Mouse (Mus musculus) kidney, embryonic 14.5 days (tissue): ENCODE results near the gene Celf1. TPM values are rescaled to one million over a fixed set of nuclear protein-coding genes. Genes with fewer than 3 reads are reported as not detected.

Experiments used
- ATAC-seq: fragments of 200-750 bp; cut with Nextera tagmentation; 2 replicates; pipeline ENCODE4 v1.8.0; 2017; ENCODE audit warnings: moderate number of reproducible peaks, mild to moderate bottlenecking, moderate TSS enrichment, moderate library complexity; ENCODE audit not compliant: low FRiP score, low TSS enrichment
- H3K27ac ChIP-seq: fragments of 300-500 bp; sonication (generic); 2 replicates; pipeline ENCODE4 v1.5.1; 2014; ENCODE audit warnings: low read depth, mild to moderate bottlenecking, low read length, moderate library complexity, mixed read lengths
- H3K27me3 ChIP-seq: fragments of 300-500 bp; sonication (generic); 2 replicates; pipeline ENCODE4 v1.6.1; 2014; ENCODE audit warnings: mild to moderate bottlenecking, low read length; ENCODE audit not compliant: control insufficient read depth, insufficient read depth
- H3K36me3 ChIP-seq: fragments of 300-500 bp; sonication (generic); 2 replicates; pipeline ENCODE4 v1.6.1; 2014; ENCODE audit warnings: low read length, mixed read lengths; ENCODE audit not compliant: control insufficient read depth, insufficient read depth
- H3K4me1 ChIP-seq: fragments of 300-500 bp; sonication (generic); 2 replicates; pipeline ENCODE4 v1.6.1; 2014; ENCODE audit warnings: low read length, mixed read lengths; ENCODE audit not compliant: control insufficient read depth, insufficient read depth
- H3K4me2 ChIP-seq: fragments of 300-500 bp; sonication (generic); replicated peaks from 2 replicates; pipeline ENCODE4 v1.6.1; 2014; ENCODE audit warnings: low read depth, mild to moderate bottlenecking, low read length
- H3K4me3 ChIP-seq: fragments of 300-500 bp; sonication (generic); 2 replicates; pipeline ENCODE4 v1.5.1; 2014; ENCODE audit warnings: mild to moderate bottlenecking, low read length
- H3K9ac ChIP-seq: fragments of 300-500 bp; sonication (generic); 2 replicates; pipeline ENCODE4 v1.6.1; 2014; ENCODE audit warnings: low read depth, mild to moderate bottlenecking, low read length, moderate library complexity
- H3K9me3 ChIP-seq: fragments of 300-500 bp; sonication (generic); 2 replicates; pipeline ENCODE4 v1.6.1; 2016; ENCODE audit warnings: low read length; ENCODE audit not compliant: control insufficient read depth
- WGBS: fragments of 180-500 bp; shearing (Covaris S2); extraction: QIAGEN DNeasy Blood & Tissue Kit; methylation state at CpG from one replicate; pipeline ENCODE4 v1.1.7; 2014; 5-methylcytosine and 5-hydroxymethylcytosine counted together
- polyA plus RNA-seq: library from polyadenylated mRNA; unstranded; fragments of >200 nt; fragmentation: Nextera tagmentation; extraction: Ambion mirVana; gene quantifications from 2 replicates; pipeline ENCODE4 v1.2.1, GENCODE M21; 2014

Gene Celf1
- polyA plus RNA-seq, 1 experiment from 2014 or later, result 77.6 TPM

GRCm38 (mm10) chr2:90956053-90956452, 15.9 kb downstream of the Celf1 start:
- H3K4me1 ChIP-seq, result 0 out of 2 replicates have a peak, but pooled peaks cover 2% of the 10 kb centered on the region
- no peaks in the 10 kb centered on the region for H3K9me3 ChIP-seq
- H3K9ac ChIP-seq, result no peak overlapping the region
- no peak overlapping the region for H3K27ac ChIP-seq
- ATAC-seq, result no peak
- no peak overlapping the region for H3K4me3 ChIP-seq
- H3K4me2 ChIP-seq, result no peak overlapping the region
- H3K27me3 ChIP-seq, result no peaks in the 10 kb centered on the region
- H3K36me3 ChIP-seq, result no peaks in the 10 kb centered on the region
- WGBS, result 61% methylated on average over 1 of the region's 1 CpGs

- H3K4me3 ChIP-seq, result no peak overlapping the region
- no peaks in the 10 kb centered on the region for H3K36me3 ChIP-seq
- H3K27ac ChIP-seq, result no peak overlapping the region
- H3K4me2 ChIP-seq, result no peak overlapping the region
- H3K9me3 ChIP-seq, result no peaks in the 10 kb centered on the region
- 89% methylated on average over 3 of the region's 3 CpGs for WGBS
- ATAC-seq, result no peak
- no peaks in the 10 kb centered on the region for H3K27me3 ChIP-seq
- no peak overlapping the region for H3K9ac ChIP-seq
- H3K4me1 ChIP-seq, result no peaks in the 10 kb centered on the region
These were observed 18.7 kb downstream of the Celf1 start for GRCm38 (mm10) chr2:90958856-90959255.

- ATAC-seq, result no peak
- WGBS, result 95% methylated on average over 2 of the region's 2 CpGs
- H3K4me2 ChIP-seq, result no peak overlapping the region
These were observed 19.8 kb downstream of the Celf1 start for GRCm38 (mm10) chr2:90960012-90960411.

GRCm38 (mm10) chr2:90963304-90963703, 23.1 kb downstream of the Celf1 start:
- Histone ChIP-seq H3K27ac (no peak overlapping the region), H3K27me3 (no peaks in the 10 kb centered on the region), H3K4me2 (no peak overlapping the region), H3K9ac (no peak overlapping the region), H3K9me3 (no peaks in the 10 kb centered on the region), H3K4me3 (no peak overlapping the region), H3K36me3 (no peaks in the 10 kb centered on the region), H3K4me1 (peaks cover 6% of the 10 kb centered on the region)
- ATAC-seq, result no peak
- WGBS, result 88% methylated on average over 1 of the region's 1 CpGs

More at GRCm38 (mm10) chr2:90960012-90960411, 19.8 kb downstream of the Celf1 start:
- no peaks in the 10 kb centered on the region for H3K9me3 ChIP-seq
- H3K36me3 ChIP-seq, result no peaks in the 10 kb centered on the region
- no peak overlapping the region for H3K4me3 ChIP-seq
- H3K27me3 ChIP-seq, result no peaks in the 10 kb centered on the region
- no peak overlapping the region for H3K27ac ChIP-seq
- no peak overlapping the region for H3K9ac ChIP-seq
- H3K4me1 ChIP-seq, result peaks cover 4% of the 10 kb centered on the region; the same call in 1 of the 2 replicates

- H3K27ac ChIP-seq, result no peak overlapping the region
These were observed 24.8 kb downstream of the Celf1 start for GRCm38 (mm10) chr2:90964811-90965465.

GRCm38 (mm10) chr2:90965466-90966080, 25.4 kb downstream of the Celf1 start:
- Histone ChIP-seq H3K9me3 (no peaks in the 10 kb centered on the region), H3K4me1 (peaks cover 6% of the 10 kb centered on the region), H3K4me2 (no peak overlapping the region), H3K27ac (no peak overlapping the region), H3K27me3 (no peaks in the 10 kb centered on the region), H3K36me3 (no peaks in the 10 kb centered on the region), H3K4me3 (no peak overlapping the region), H3K9ac (no peak overlapping the region)
- 59% methylated on average over 2 of the region's 2 CpGs for WGBS
- ATAC-seq, result no peak

More at GRCm38 (mm10) chr2:90964811-90965465, 24.8 kb downstream of the Celf1 start:
- Histone ChIP-seq H3K27me3 (no peaks in the 10 kb centered on the region), H3K36me3 (no peaks in the 10 kb centered on the region), H3K9ac (no peak overlapping the region), H3K4me2 (no peak overlapping the region), H3K9me3 (no peaks in the 10 kb centered on the region), H3K4me3 (no peak overlapping the region), H3K4me1 (peaks cover 6% of the 10 kb centered on the region)
- 81% methylated on average over 7 of the region's 7 CpGs for WGBS
- ATAC-seq, result no peak

GRCm38 (mm10) chr2:90970606-90971005, 30.4 kb downstream of the Celf1 start:
- H3K27me3 ChIP-seq, result no peaks in the 10 kb centered on the region

GRCm38 (mm10) chr2:90974101-90974500, 33.9 kb downstream of the Celf1 start:
- H3K4me1 ChIP-seq, result no peaks in the 10 kb centered on the region
- no peak for ATAC-seq
- H3K27ac ChIP-seq, result no peak overlapping the region
- H3K4me3 ChIP-seq, result no peak overlapping the region
- H3K9me3 ChIP-seq, result no peaks in the 10 kb centered on the region
- no peaks in the 10 kb centered on the region; the same call in 1 of the 2 replicates for H3K36me3 ChIP-seq
- no peak overlapping the region for H3K4me2 ChIP-seq
- H3K27me3 ChIP-seq, result no peaks in the 10 kb centered on the region
- no peak overlapping the region for H3K9ac ChIP-seq

More at GRCm38 (mm10) chr2:90970606-90971005, 30.4 kb downstream of the Celf1 start:
- H3K36me3 ChIP-seq, result no peaks in the 10 kb centered on the region; the same call in 1 of the 2 replicates
- no peak overlapping the region for H3K4me2 ChIP-seq
- H3K4me1 ChIP-seq, result no peaks in the 10 kb centered on the region; the same call in 1 of the 2 replicates
- ATAC-seq, result no peak
- no peak overlapping the region for H3K27ac ChIP-seq
- no peak overlapping the region for H3K4me3 ChIP-seq
- H3K9me3 ChIP-seq, result no peaks in the 10 kb centered on the region
- no peak overlapping the region for H3K9ac ChIP-seq

GRCm38 (mm10) chr2:90975181-90975835, 35.1 kb downstream of the Celf1 start:
- Histone ChIP-seq H3K4me1 (no peaks in the 10 kb centered on the region), H3K9me3 (no peaks in the 10 kb centered on the region), H3K9ac (no peak overlapping the region), H3K36me3 (no peaks in the 10 kb centered on the region; the same call in 1 of the 2 replicates), H3K27me3 (no peaks in the 10 kb centered on the region), H3K27ac (no peak overlapping the region), H3K4me3 (no peak overlapping the region), H3K4me2 (no peak overlapping the region)
- no peak for ATAC-seq
- WGBS, result 90% methylated on average over 7 of the region's 7 CpGs
